Mouse (Mus musculus): Measurements from ENCODE around the gene Msantd3.

- TF ChIP-seq POLR2A (IDR thresholded peaks at IDR 0.05; ENCODE audit: insufficient read depth, low read depth, low read length): no peak
- TF ChIP-seq CTCF (IDR thresholded peaks at IDR 0.05): no peak
Observed at GRCm38 (mm10) chr4:48564962-48565361, 25.2 kb downstream of the Msantd3 start.

Measured in heart, adult 2 months (tissue).